Comparison of ENCODE assay signal across 9 mouse cellular contexts in genomic region chr9:116639597-116640301, GRCm38 (mm10).
DNase-seq lines count a peak whose midpoint lies in the region; ATAC-seq and TF ChIP-seq lines count a peak whose summit lies in the region.
"Had no signal": no experiment of that assay in that cellular context is flagged by ENCODE, and none has a peak within 500 bp of the region (broad histone marks: within the 10 kb centered on the region; RNA-seq: fewer than 3 reads in every experiment).

No protein-coding gene starts in this region.

- 39% methylated on average over 8 of the region's 8 CpGs for WGBS in kidney, postnatal 0 days
- 35% methylated on average over 8 of the region's 8 CpGs for WGBS in heart, embryonic 11.5 days (ENCODE audit: insufficient replicate concordance)

- H3K4me3 ChIP-seq in kidney, postnatal 0 days (replicated peaks; ENCODE audit: low read depth, low read length), result no peak overlapping the region
- H3K4me3 ChIP-seq in heart, embryonic 11.5 days (ENCODE audit: low read depth, low read length), result no peak overlapping the region
- no peak overlapping the region for H3K4me3 ChIP-seq in layer of hippocampus, adult 2 months

- H3K9ac ChIP-seq in kidney, postnatal 0 days (ENCODE audit: low read depth, low read length), result no peak overlapping the region
- no peak overlapping the region for H3K9ac ChIP-seq in heart, embryonic 11.5 days (ENCODE audit: low read depth, low read length)

- peak; percentile 51 for DNase-seq in kidney, postnatal 0 days (ENCODE audit: low spot score)
- DNase-seq in kidney, postnatal 25 days, result no peak
- peak; percentile 12 for DNase-seq in adipocyte (ENCODE audit: low spot score)
- DNase-seq in mesoderm, embryonic 11.5 days (ENCODE audit: low read depth, low spot score), result peak; percentile 38
- DNase-seq in layer of hippocampus, adult 2 months (ENCODE audit: low spot score in 2 of 2), result no peak
- no peak for DNase-seq in thymus, postnatal 14 days
- DNase-seq: right cerebral cortex, postnatal 25 days had no signal

- peak overlapping the region; percentile 42; the same call in 1 of the 2 replicates for H3K27ac ChIP-seq in kidney, postnatal 0 days
- peak overlapping the region; percentile 42 for H3K27ac ChIP-seq in heart, embryonic 11.5 days (ENCODE audit: low read depth, low read length)
- no peak overlapping the region for H3K27ac ChIP-seq in layer of hippocampus, adult 2 months

- H3K36me3 ChIP-seq in kidney, postnatal 0 days (ENCODE audit: insufficient read depth, low read length), result no peaks in the 10 kb centered on the region
- H3K36me3 ChIP-seq in heart, embryonic 11.5 days (ENCODE audit: control insufficient read depth, insufficient read depth, low read length), result no peaks in the 10 kb centered on the region

- H3K9me3 ChIP-seq in kidney, postnatal 0 days (replicated peaks; ENCODE audit: low read length), result no peaks in the 10 kb centered on the region
- no peaks in the 10 kb centered on the region for H3K9me3 ChIP-seq in heart, embryonic 11.5 days (replicated peaks; ENCODE audit: control insufficient read depth, low read length)

- no peak for TF ChIP-seq CTCF in kidney, postnatal 0 days (IDR thresholded peaks at IDR 0.05; ENCODE audit: low read depth)
- TF ChIP-seq CTCF in layer of hippocampus, adult 2 months (conservative IDR thresholded peaks at IDR 0.05), result no peak

- peaks cover 9% of the 10 kb centered on the region for H3K4me1 ChIP-seq in kidney, postnatal 0 days (replicated peaks; ENCODE audit: insufficient read depth, low read length)
- peaks cover 9% of the 10 kb centered on the region for H3K4me1 ChIP-seq in heart, embryonic 11.5 days (ENCODE audit: control insufficient read depth, insufficient read depth, low read length)

- no peak for ATAC-seq in kidney, postnatal 0 days (replicated peaks; ENCODE audit: low FRiP score, low read depth)
- ATAC-seq in heart, embryonic 11.5 days (replicated peaks; ENCODE audit: insufficient number of reproducible peaks, low FRiP score, low TSS enrichment), result no peak
- no peak for ATAC-seq in activated CD4-positive, CD25-positive, alpha-beta regulatory T cell, adult 4 months

- H3K4me2 ChIP-seq in kidney, postnatal 0 days (ENCODE audit: low read length), result no peak overlapping the region
- H3K4me2 ChIP-seq in heart, embryonic 11.5 days, result no peak overlapping the region

- no peaks in the 10 kb centered on the region for H3K27me3 ChIP-seq in kidney, postnatal 0 days (ENCODE audit: insufficient read depth, low read length)
- no peaks in the 10 kb centered on the region for H3K27me3 ChIP-seq in heart, embryonic 11.5 days (ENCODE audit: control insufficient read depth, insufficient read depth, low read length)

Comparison
In these comparisons a context has a peak if more than half of its experiments do, and no peak if none do; other contexts are left out.
1. DNase-seq: peak in kidney, postnatal 0 days (single experiment), adipocyte (single experiment) and mesoderm, embryonic 11.5 days (single experiment); none in kidney, postnatal 25 days (0 of 2), layer of hippocampus, adult 2 months (0 of 2) and thymus, postnatal 14 days (single experiment).